Mouse (Mus musculus): ENCODE results near the gene Polg2. TPM values are rescaled to one million over a fixed set of nuclear protein-coding genes. Genes with fewer than 3 reads are reported as not detected.
"Not testable (repeated sequence)": the region's sequence is repeated elsewhere in the genome, so short reads cannot be mapped to it uniquely, and the experiment has no call there.

The Polg2 gene
- polyA plus RNA-seq, 1 experiment from 2014 or later = 9.4 TPM

DNA sequence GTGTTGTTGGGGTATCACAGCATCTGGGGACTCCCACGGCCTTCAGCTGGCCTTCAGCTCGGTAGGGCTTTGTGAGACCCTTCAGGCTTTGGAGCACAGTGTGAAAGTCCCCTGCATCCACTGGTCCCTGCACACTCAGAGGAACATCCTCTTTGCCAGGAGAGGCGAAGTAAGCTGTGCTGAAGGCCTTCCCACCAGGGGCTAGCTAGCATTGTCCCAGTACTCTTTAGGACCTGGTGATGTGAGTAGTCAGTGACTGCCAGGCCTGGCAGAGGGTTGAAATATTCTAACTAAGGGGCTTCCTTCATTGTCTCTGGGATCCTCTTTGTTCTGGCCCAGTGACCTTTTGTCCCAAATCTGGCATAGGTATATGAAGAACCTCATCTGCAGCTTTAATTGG, 42.7 kb downstream of the Polg2 start:
- WGBS = 31% methylated on average over 3 of the region's 3 CpGs
- no peaks in the 10 kb centered on the region for H3K9me3 ChIP-seq (ENCODE audit: control insufficient read depth, low read length)
- no peak overlapping the region for H3K4me2 ChIP-seq (ENCODE audit: low read length)
- peak; percentile 38 for DNase-seq
- H3K27ac ChIP-seq (replicated peaks; ENCODE audit: low read depth, low read length) = peak overlapping the region; percentile 89
- peaks cover 18% of the 10 kb centered on the region for H3K4me1 ChIP-seq (ENCODE audit: control insufficient read depth, insufficient read depth, low read length)
- no peaks in the 10 kb centered on the region for H3K27me3 ChIP-seq (ENCODE audit: control insufficient read depth, insufficient read depth, low read length)
- H3K36me3 ChIP-seq (ENCODE audit: control insufficient read depth, insufficient read depth, low read length) = no peaks in the 10 kb centered on the region
- ATAC-seq (ENCODE audit: low FRiP score, low TSS enrichment) = no peak; the same call in 1 of the 2 replicates
- peak overlapping the region; percentile 40; the same call in 1 of the 2 replicates for H3K9ac ChIP-seq (replicated peaks; ENCODE audit: low read length)
- no peak overlapping the region for H3K4me3 ChIP-seq (replicated peaks; ENCODE audit: low read depth, low read length)

DNA sequence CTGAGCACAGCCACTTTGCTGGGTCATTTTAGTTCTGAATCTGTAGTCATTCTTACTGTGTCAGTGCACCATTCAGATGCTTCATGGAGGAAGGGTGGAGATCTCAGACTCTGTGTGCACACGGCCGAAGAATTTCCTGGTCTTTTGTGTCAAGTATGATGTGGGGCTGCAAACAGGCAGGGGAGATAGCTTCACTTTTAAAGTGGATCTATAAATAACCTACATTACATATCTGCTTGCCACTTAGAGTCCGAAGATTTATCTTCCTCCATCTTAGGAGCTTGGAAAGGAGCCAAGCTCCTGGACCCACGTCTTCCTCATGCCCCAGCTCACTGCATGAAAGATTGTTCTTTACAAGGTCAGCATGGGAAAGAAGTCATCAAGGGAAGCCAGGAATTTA, 48.6 kb downstream of the Polg2 start:
- Histone ChIP-seq H3K4me3 (replicated peaks; ENCODE audit: low read depth, low read length) (no peak overlapping the region), H3K27me3 (ENCODE audit: control insufficient read depth, insufficient read depth, low read length) (no peaks in the 10 kb centered on the region), H3K4me2 (ENCODE audit: low read length) (no peak overlapping the region), H3K27ac (replicated peaks; ENCODE audit: low read depth, low read length) (no peak overlapping the region), H3K9me3 (ENCODE audit: control insufficient read depth, low read length) (no peaks in the 10 kb centered on the region), H3K4me1 (ENCODE audit: control insufficient read depth, insufficient read depth, low read length) (no peaks in the 10 kb centered on the region), H3K36me3 (ENCODE audit: control insufficient read depth, insufficient read depth, low read length) (no peaks in the 10 kb centered on the region), H3K9ac (replicated peaks; ENCODE audit: low read length) (no peak overlapping the region)
- ATAC-seq (ENCODE audit: low FRiP score, low TSS enrichment) = no peak
- 90% methylated on average over 4 of the region's 4 CpGs for WGBS
- no peak for DNase-seq

DNA sequence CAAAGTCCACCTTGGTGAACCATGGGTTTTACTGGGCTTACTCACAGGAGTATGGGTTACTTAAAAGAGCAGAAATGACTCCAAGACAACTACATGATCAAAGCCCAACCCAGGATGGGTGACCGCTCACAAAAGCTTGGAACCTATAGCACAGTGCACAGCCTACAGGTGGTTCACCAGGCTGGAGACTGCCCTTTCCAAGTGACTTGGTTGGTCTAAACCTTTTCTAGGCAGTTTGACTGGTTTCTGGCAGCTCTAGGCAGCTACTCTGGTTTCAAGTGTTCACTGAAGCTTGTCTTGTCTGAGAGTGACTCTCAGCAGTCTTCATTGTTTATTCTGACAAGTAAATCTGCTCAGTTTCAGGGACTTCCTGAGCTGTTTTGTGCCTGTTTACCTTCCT, 49.7 kb downstream of the Polg2 start:
- Histone ChIP-seq H3K4me1 (ENCODE audit: control insufficient read depth, insufficient read depth, low read length) (no peaks in the 10 kb centered on the region), H3K9me3 (ENCODE audit: control insufficient read depth, low read length) (no peaks in the 10 kb centered on the region), H3K9ac (replicated peaks; ENCODE audit: low read length) (no peak overlapping the region), H3K36me3 (ENCODE audit: control insufficient read depth, insufficient read depth, low read length) (no peaks in the 10 kb centered on the region), H3K4me2 (ENCODE audit: low read length) (no peak overlapping the region), H3K4me3 (replicated peaks; ENCODE audit: low read depth, low read length) (no peak overlapping the region), H3K27ac (replicated peaks; ENCODE audit: low read depth, low read length) (no peak overlapping the region), H3K27me3 (ENCODE audit: control insufficient read depth, insufficient read depth, low read length) (no peaks in the 10 kb centered on the region)
- no peak for ATAC-seq (ENCODE audit: low FRiP score, low TSS enrichment)
- DNase-seq = no peak
- WGBS = 93% methylated on average over 1 of the region's 1 CpGs

DNA sequence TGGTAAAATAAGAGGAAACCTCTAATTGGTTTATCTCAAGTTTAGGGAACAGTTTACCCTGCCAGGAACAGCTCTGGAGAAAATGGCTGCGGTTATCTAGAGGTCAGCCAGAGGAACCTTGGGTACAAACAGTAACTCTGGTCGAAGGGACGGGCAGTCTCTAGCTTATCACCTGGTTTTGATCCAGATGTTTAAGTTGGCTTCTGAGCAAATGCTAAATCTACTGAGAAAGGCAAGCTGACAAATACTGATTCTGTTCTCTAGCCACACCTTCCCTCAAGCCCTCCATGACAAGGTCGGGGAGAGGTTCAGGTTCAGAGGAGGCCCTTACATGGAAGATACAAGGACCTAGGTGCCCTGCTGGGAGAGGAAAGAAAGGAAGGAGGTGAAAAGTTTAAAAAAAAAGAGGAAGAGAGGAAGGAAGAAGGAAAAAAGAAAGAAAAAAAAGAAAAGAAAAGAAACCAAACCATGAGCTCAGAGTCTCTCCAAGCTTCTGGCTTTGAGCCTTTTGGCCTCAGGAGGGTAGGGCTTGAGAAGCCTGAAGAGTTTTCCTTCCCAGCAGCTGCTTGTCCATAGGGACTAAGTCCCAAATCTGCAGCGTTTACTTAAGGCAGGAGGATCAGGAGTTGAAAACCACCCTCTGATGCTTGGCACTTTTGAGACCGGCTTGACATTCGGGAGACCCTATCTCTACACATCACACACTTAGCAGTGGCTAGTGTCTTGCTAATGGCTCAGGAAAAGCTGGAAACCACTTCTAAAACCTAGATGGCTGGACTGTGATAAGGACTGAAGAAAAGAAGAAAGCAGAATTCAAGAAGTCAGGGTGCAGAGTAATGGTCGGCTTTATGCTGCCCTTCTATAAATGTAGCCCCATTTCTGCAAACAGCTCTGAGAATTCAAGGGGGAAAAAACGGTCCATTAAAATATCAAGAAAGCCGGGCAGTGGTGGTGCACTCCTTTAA, 50.7 kb downstream of the Polg2 start:
- ATAC-seq (ENCODE audit: low FRiP score, low TSS enrichment) = no peak
- no peaks in the 10 kb centered on the region for H3K36me3 ChIP-seq (ENCODE audit: control insufficient read depth, insufficient read depth, low read length)
- 86% methylated on average over 10 of the region's 10 CpGs for WGBS
- no peak overlapping the region for H3K27ac ChIP-seq (replicated peaks; ENCODE audit: low read depth, low read length)
- no peak overlapping the region for H3K9ac ChIP-seq (replicated peaks; ENCODE audit: low read length)
- H3K27me3 ChIP-seq (ENCODE audit: control insufficient read depth, insufficient read depth, low read length) = no peaks in the 10 kb centered on the region
- no peak for DNase-seq
- H3K4me2 ChIP-seq (ENCODE audit: low read length) = no peak overlapping the region
- H3K4me3 ChIP-seq (replicated peaks; ENCODE audit: low read depth, low read length) = no peak overlapping the region
- H3K9me3 ChIP-seq (ENCODE audit: control insufficient read depth, low read length) = no peaks in the 10 kb centered on the region
- no peaks in the 10 kb centered on the region for H3K4me1 ChIP-seq (ENCODE audit: control insufficient read depth, insufficient read depth, low read length)

DNA sequence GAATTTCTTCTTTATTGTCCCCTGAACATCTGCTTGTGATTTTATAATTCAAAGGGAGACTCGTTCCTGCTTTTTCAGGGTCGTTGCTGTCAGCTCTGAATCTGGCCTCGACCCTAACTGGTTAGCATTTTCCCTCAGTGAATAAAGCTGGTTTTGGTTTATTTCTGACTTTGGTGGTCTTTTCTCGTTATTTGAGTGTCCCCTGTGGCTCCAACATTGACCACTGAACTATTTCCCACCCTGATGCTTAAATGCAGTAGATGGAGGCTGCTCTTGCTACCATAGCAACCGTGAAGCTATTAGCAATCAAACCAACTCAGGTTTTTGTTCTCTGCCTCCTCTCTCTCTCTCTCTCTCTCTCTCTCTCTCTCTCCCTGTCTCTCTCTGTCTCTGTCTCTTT, 51.4 kb downstream of the Polg2 start:
- no peak overlapping the region for H3K27ac ChIP-seq (replicated peaks; ENCODE audit: low read depth, low read length)
- H3K9ac ChIP-seq (replicated peaks; ENCODE audit: low read length) = no peak overlapping the region
- DNase-seq = peak; percentile 45
- no peaks in the 10 kb centered on the region for H3K36me3 ChIP-seq (ENCODE audit: control insufficient read depth, insufficient read depth, low read length)
- no peaks in the 10 kb centered on the region for H3K9me3 ChIP-seq (ENCODE audit: control insufficient read depth, low read length)
- H3K4me2 ChIP-seq (ENCODE audit: low read length) = no peak overlapping the region
- H3K4me1 ChIP-seq (ENCODE audit: control insufficient read depth, insufficient read depth, low read length) = no peaks in the 10 kb centered on the region
- no peak for ATAC-seq (ENCODE audit: low FRiP score, low TSS enrichment)
- no peaks in the 10 kb centered on the region for H3K27me3 ChIP-seq (ENCODE audit: control insufficient read depth, insufficient read depth, low read length)
- WGBS = 35% methylated on average over 5 of the region's 5 CpGs
- no peak overlapping the region for H3K4me3 ChIP-seq (replicated peaks; ENCODE audit: low read depth, low read length)

DNA sequence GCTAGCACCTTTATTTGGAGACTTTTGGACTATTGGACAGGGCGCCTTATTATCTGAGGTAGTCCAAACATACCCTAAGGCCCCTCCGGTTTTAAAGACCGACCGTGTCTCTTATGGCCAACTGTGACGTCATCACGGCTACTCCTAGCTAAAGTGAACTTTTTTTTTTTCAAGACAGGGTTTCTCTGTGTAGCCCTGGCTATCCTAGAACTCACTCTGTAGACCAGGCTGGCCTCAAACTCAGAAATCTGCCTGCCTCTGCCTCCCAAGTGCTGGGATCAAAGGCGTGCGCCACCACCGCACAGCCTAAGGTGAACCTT, 54.5 kb downstream of the Polg2 start:
- not testable (repeated sequence) for H3K4me2 ChIP-seq (ENCODE audit: low read length); H3K4me3 ChIP-seq (replicated peaks; ENCODE audit: low read depth, low read length); H3K9ac ChIP-seq (replicated peaks; ENCODE audit: low read length); H3K9me3 ChIP-seq (ENCODE audit: control insufficient read depth, low read length); H3K27me3 ChIP-seq (ENCODE audit: control insufficient read depth, insufficient read depth, low read length); H3K4me1 ChIP-seq (ENCODE audit: control insufficient read depth, insufficient read depth, low read length); H3K27ac ChIP-seq (replicated peaks; ENCODE audit: low read depth, low read length); ATAC-seq (ENCODE audit: low FRiP score, low TSS enrichment); DNase-seq; H3K36me3 ChIP-seq (ENCODE audit: control insufficient read depth, insufficient read depth, low read length)
- WGBS = 96% methylated on average over 9 of the region's 9 CpGs

DNA sequence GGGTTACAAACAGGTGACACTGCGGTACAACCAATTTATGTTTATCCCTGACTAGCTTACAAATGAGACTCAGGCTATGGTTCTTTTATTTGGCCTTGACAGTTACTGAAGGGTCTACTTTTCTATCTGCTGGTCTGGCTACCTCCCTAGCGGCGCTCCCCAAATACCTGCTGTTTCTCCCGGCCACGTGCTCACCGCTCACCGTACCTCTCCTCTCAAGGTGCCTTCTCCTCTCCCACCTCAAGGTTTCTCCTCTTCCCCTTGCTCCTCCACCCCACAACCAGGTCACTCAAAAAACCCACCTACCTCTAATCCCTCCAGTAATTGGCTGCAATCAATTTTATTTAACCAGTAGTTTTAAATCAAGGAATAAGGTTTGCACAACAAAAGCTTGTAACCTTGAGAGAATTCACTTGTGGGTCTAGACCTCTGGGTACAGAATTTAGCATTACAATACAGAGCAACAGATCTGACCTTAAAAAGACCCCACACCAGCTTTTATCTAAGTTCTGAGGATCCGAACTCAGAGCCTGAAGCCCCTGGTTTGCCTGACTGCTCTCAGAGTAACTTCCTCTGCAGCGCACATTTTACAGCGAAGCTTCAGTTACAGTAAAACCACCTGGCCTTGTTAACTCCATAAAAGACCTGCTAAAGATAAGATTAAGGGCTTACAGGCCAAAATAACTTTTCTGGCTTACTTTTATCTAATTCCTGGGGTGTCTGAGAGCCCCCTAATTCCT, 55.0 kb downstream of the Polg2 start:
- Histone ChIP-seq H3K4me2 (ENCODE audit: low read length) (no peak overlapping the region), H3K4me1 (ENCODE audit: control insufficient read depth, insufficient read depth, low read length) (no peaks in the 10 kb centered on the region), H3K9me3 (ENCODE audit: control insufficient read depth, low read length) (no peaks in the 10 kb centered on the region), H3K27me3 (ENCODE audit: control insufficient read depth, insufficient read depth, low read length) (no peaks in the 10 kb centered on the region), H3K36me3 (ENCODE audit: control insufficient read depth, insufficient read depth, low read length) (no peaks in the 10 kb centered on the region), H3K27ac (replicated peaks; ENCODE audit: low read depth, low read length) (no peak overlapping the region), H3K9ac (replicated peaks; ENCODE audit: low read length) (no peak overlapping the region), H3K4me3 (replicated peaks; ENCODE audit: low read depth, low read length) (no peak overlapping the region)
- ATAC-seq (ENCODE audit: low FRiP score, low TSS enrichment) = no peak
- 88% methylated on average over 10 of the region's 10 CpGs for WGBS
- no peak for DNase-seq

DNA sequence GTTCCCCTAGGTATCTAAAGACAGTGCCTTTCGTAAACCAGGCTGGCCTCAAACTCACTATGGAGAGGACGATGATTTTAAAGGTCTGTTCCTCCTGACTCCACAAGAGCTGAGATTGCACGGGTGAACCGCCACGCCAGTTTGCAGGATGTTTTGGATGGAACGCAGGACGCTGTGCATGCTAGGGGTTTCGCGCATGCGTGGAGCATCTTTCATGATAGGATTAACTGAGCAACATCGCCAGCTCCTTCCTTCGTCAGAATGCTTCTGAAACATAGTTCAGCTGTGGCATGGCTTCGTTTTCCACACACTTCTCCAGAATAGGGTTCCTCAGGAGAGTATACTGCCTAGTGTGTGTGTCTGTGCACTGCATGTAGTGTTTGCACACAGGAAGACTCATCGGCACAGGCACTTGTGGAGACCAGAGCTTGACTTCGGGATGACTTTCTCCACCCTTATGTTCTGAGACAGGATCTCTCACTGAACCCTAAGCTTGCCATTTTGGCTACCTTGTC, 55.7 kb downstream of the Polg2 start:
- no peaks in the 10 kb centered on the region for H3K27me3 ChIP-seq (ENCODE audit: control insufficient read depth, insufficient read depth, low read length)
- 74% methylated on average over 15 of the region's 15 CpGs for WGBS
- H3K36me3 ChIP-seq (ENCODE audit: control insufficient read depth, insufficient read depth, low read length) = no peaks in the 10 kb centered on the region
- no peaks in the 10 kb centered on the region for H3K9me3 ChIP-seq (ENCODE audit: control insufficient read depth, low read length)
- H3K4me2 ChIP-seq (ENCODE audit: low read length) = no peak overlapping the region
- ATAC-seq (ENCODE audit: low FRiP score, low TSS enrichment) = no peak
- H3K4me1 ChIP-seq (ENCODE audit: control insufficient read depth, insufficient read depth, low read length) = no peaks in the 10 kb centered on the region
- no peak overlapping the region for H3K4me3 ChIP-seq (replicated peaks; ENCODE audit: low read depth, low read length)
- no peak overlapping the region for H3K9ac ChIP-seq (replicated peaks; ENCODE audit: low read length)
- H3K27ac ChIP-seq (replicated peaks; ENCODE audit: low read depth, low read length) = no peak overlapping the region
- peak; percentile 51 for DNase-seq
